Mouse (Mus musculus) ES-CJ7 (cell line): Measurements from ENCODE around the gene Mpped2.

Experiments used
- DNase-seq: peaks from one replicate; pipeline ENCODE4 v3.0.0; 2011; ENCODE audit warnings: low read depth, low spot score

Mpped2 gene

GRCm38 (mm10) chr2:106692783-106693701 lies at the start of gene Mpped2:
Mpped2 (plus strand) TSS chr2:106693269.
- DNase-seq: peak; percentile 87

- DNase-seq: no peak
Measured at GRCm38 (mm10) chr2:106644782-106645181, 48.3 kb upstream of the Mpped2 start.

GRCm38 (mm10) chr2:106649686-106650570 lies 43.1 kb upstream of the Mpped2 start:
- DNase-seq: peak; percentile 92

GRCm38 (mm10) chr2:106652151-106652550 lies 40.9 kb upstream of the Mpped2 start:
- no peak for DNase-seq

- no peak for DNase-seq
Measured at GRCm38 (mm10) chr2:106652741-106653140, 40.3 kb upstream of the Mpped2 start.

GRCm38 (mm10) chr2:106653261-106653660 lies 39.8 kb upstream of the Mpped2 start:
- DNase-seq: no peak

GRCm38 (mm10) chr2:106655271-106655670 lies 37.8 kb upstream of the Mpped2 start:
- DNase-seq: no peak

GRCm38 (mm10) chr2:106665271-106665670 lies 27.8 kb upstream of the Mpped2 start:
- DNase-seq: no peak

GRCm38 (mm10) chr2:106674319-106674718 lies 18.8 kb upstream of the Mpped2 start:
- no peak for DNase-seq

GRCm38 (mm10) chr2:106677449-106677848 lies 15.6 kb upstream of the Mpped2 start:
- DNase-seq: peak; percentile 91

GRCm38 (mm10) chr2:106679720-106680455 lies 13.2 kb upstream of the Mpped2 start:
- no peak for DNase-seq

- DNase-seq: no peak
Measured at GRCm38 (mm10) chr2:106683185-106683831, 9.8 kb upstream of the Mpped2 start.

GRCm38 (mm10) chr2:106683832-106684231 lies 9.2 kb upstream of the Mpped2 start:
- DNase-seq: no peak

GRCm38 (mm10) chr2:106691753-106692363 lies 1.2 kb upstream of the Mpped2 start:
- DNase-seq: no peak

GRCm38 (mm10) chr2:106692405-106692782 lies 675 bp upstream of the Mpped2 start:
- peak; percentile 41 for DNase-seq

- DNase-seq: peak; percentile 79
Measured at GRCm38 (mm10) chr2:106693702-106694566, 865 bp downstream of the Mpped2 start.

GRCm38 (mm10) chr2:106694567-106694885 lies 1.5 kb downstream of the Mpped2 start:
- DNase-seq: no peak

GRCm38 (mm10) chr2:106694886-106695733 lies 2.0 kb downstream of the Mpped2 start:
- peak; percentile 22 for DNase-seq

GRCm38 (mm10) chr2:106695734-106696022 lies 2.6 kb downstream of the Mpped2 start:
- DNase-seq: peak; percentile 18
